Mouse (Mus musculus) cerebellum, adult 9-11 months (tissue): Measurements from ENCODE around the gene Gpr15.

Experiments
- DNase-seq: peaks from one replicate; pipeline ENCODE4 v3.0.0; 2022

The Gpr15 gene

DNA sequence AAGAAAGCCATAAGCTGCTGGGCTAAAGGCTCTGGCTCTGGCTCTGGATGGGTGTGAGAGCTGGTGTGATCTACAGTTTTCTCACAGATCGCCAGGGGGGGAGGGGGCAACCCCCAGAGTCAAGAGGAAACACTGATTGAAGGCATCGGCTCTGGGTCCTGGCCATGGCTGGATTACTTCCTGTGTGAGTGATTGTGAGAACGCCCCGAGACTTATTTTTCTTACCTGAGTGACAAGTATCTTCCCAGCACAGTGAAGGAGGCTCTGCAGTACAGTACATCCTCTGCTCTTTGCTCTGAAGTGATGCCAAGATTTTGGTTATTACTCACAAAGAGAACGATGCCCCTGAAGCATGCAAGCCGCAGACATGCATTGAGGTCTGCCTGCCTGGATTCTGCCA is 17.1 kb downstream of the Gpr15 start:
- no peak for DNase-seq

GRCm38 (mm10) chr16:58700816-58701424 is 17.9 kb downstream of the Gpr15 start:
- no peak for DNase-seq

DNA sequence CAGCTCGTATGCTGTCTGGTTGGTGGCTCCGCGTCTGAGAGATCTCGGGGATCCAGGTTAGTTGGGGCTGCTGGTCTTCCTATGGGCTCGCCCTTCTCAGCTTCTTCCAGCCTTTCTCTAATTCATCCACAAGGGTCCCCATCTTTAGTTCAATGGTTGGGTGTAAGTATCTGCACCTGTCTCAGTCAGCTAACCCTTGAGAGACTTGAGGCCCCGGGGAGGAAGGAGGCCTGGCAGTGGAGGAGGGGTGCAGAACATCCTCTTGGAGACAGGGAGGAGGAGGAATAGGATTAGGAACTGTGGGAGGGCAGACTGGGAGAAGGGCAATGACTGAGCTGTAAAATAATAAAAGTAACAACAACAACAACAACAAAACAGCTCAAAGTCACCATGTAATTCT is 18.7 kb downstream of the Gpr15 start:
- no peak for DNase-seq

DNA sequence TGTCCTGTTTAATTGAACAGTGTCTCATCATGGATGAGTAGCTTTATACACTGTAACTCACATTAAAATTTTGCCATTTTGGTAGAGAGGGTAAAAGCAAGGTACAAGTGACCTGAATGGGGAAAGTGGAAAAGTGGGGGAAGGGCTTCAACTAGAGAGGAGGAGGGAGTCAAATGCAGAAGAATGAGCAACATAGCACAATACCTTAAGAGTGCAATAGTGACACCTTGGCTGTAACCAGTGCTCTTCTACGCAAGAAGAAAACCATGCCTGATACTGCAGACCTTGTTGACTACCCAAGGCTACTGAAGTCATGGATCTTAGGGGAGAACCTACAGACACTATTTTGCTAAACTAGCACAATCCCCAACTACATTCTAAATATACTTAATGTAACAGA is 21.6 kb downstream of the Gpr15 start:
- DNase-seq = no peak

- DNase-seq = no peak
Measured at GRCm38 (mm10) chr16:58696796-58697195, 22.1 kb downstream of the Gpr15 start.

DNA sequence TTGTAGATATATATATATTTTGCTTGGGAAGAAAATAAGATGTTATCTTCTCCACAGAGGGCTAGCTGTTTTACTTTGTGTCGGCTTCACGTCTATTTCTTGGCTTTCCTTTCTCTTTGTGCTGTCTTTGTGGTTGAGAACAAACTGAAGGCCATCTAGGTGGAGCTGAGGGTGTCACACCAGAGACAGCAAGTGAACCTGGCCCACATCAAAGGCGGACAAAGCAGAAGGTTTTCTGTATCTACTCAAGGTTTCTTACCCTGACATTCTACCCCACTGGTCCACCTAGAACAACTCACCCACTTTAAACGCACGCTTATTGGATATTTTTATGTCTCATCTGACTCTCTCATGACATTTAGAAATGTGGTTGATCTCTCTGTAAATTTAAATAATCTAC is 24.8 kb downstream of the Gpr15 start:
- DNase-seq = no peak

DNA sequence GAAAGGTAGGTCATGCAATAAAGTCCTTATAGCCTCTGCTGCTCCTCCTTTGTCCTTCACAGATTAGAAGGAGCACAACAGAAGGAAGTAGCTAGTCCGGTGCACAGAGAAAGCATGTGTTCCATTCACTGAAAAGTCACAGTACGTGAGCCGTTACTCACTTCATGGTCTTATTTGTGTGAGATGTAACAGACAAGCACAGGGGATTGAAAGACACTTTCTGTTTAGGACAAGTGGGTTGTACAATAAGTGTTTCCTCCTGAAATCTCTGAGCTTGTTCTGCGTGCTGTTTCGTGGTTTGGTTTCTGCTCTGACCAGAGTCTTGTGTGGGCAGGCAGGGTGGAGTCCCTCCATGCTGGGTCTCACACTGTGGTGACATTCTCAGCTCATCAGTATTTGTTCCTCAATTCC is 28.5 kb downstream of the Gpr15 start:
- no peak for DNase-seq

DNA sequence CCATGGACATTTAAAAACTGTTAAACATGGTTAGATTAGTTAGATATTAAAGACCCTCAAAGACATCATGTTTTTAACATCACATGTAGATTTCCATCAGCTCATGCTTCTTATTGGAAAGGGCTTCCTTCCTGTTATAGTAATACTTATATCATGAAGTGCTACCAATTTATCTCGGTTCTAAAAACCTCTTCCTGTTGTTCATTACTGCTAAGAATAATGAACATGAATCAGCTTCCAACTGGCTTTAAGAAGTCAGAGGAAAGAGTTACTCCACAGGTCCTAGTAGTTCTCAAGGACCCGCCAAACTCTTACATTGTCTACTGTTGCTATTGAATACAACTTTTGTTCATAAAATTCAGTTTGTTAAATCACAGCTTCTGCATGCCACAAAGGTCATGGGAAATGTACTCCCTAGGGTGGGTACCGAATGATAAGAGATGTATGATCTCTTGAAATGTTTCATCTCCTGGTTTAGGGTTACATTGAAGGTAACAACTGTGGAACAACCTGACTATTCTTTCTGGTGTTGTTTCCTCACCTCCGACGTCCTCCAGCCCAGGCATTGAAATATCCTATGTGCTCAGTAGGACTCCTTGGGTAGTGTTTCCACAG is 29.2 kb downstream of the Gpr15 start:
- DNase-seq = no peak

- DNase-seq = no peak
Measured at GRCm38 (mm10) chr16:58688534-58688933, 30.3 kb downstream of the Gpr15 start.

DNA sequence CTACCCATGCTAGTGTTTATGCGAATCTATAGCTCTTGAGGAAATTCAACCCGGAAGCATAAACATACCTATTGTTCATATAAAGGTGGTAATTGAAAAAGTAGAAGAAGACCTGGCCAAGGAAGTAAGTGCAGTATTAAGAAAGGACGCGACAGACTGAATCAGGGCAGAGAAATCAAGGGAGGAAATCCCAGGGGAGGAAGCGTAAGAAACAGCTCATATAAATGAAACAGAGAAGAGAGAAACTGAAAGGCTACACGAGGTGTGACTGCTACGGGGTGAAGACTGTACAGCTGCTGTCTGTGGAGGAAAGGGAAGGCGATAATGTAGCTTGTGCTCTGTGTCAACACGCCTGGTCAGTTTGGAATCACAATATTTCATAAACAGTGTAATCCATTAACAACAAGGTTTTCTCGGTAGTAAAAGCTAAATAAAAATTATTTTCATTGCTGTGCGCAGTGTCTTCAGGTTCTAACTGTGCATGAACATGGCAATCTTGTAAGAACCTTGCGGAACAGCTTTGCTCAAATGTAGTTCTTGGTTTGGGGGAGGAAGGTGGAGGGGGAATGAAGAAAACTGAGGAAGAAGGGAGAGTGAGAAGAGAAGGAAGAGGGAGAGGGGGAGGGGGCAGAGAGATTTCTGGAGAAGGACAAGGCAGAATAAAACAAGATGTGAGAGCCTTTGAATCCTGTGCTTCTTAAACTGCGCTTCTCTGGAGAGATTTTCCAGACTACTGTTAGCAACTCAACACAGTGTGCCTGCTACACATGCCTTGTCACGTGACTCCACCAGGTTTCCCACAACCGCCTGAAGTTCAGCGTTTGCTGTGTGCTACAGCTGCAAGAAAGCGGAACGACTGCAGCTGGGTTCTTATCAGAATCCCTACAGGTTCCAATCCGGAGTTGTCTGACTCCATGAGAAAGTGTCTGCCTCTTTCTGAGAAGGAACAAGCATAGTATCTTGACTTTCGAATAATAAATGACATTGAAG is 33.0 kb downstream of the Gpr15 start:
- DNase-seq = no peak

DNA sequence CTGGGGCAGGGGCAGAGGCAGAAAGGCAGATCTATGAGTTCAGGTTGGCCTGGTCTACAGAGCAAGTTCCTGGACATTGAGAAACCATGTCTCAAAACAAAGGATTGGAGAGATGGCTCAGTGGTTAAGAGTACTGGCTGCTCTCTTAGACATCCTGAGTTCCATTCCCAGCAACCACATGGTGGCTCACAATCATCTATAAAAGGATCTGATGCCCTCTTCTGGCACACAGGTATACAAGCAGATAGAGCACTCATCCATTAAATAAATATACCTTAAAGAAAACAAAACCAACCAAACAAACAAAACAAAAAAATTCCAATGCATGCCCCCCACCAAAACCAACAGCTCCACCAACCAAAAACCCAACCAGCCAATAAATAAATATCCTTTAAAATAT is 34.3 kb downstream of the Gpr15 start:
- DNase-seq = no peak

DNA sequence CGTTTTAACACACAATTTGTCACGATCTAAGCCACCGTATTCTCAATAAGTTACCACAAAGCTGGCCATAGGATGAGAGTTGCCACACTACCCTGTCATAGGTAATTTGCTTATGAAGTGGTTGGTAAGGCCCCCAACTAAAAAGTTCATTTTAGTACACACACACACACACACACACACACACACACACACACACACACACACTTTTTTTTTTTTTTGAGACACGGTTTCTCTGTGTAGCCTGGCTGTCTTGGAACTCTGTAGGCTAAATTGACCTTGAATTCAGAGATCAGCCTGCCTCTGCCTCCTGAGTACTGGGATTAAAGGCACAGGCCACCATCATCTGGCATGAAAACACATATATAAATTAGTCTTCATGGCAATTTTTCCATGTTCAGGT is 35.0 kb downstream of the Gpr15 start:
- DNase-seq = no peak

GRCm38 (mm10) chr16:58682870-58683269 is 36.0 kb downstream of the Gpr15 start:
- DNase-seq = no peak

DNA sequence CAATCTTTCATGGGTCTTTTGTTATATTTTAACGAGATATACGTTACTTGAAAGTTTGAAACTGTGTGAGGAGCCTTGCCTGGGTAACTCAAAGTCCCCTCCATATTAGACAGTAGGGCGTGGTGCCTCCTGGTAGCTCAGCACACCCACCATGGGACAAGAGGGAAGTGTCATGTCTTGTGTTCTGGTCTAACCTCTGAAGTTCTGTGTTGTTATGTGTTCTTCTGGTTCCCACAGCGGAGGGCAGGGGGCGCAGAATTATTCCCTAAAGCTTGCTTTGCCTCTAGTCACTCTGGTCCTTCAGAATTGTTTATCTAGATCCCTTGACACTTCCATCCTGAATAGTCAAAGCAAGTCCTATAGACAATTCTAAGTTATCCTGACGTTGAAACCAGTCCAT is 36.8 kb downstream of the Gpr15 start:
- no peak for DNase-seq

GRCm38 (mm10) chr16:58678660-58679059 is 40.2 kb downstream of the Gpr15 start:
- no peak for DNase-seq

GRCm38 (mm10) chr16:58677491-58677890 is 41.4 kb downstream of the Gpr15 start:
- DNase-seq = no peak

DNA sequence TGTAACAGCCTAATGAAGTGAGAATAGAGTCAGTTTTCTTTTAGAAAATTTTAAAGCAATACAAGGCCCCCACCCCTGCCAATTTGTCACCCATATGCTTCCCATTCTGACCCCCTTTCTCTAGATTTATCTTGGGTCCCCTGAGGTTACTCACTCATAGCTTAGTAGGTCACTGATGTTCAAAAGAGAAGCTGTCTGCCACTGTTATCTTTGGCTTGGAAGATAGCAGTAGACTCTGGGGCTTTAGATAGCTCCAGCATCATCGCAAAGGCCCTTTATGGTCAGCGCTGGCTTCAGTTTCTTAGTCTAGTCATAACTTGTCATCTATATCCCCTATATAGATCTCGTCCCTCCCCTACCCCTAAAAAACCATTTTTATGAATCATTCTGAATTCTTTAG is 42.2 kb downstream of the Gpr15 start:
- DNase-seq = no peak

DNA sequence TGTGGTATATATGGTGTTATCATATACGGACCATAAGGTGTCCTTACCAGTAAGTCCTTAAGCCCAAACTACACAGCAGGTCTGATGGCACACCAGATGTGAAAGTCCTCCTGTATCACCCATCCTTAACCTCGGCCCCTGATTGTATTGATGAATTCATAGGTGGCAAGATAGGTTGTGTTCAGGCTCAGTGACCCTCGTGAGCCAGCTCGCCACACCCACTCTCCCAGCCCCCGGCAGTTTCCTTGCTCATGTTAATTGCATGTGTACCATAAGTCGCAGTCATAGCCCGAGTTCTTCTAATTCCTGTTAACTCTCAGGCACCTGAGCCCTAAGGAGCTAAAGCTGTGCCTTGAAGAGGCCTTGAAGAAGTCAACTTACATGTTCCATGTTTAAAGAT is 42.7 kb downstream of the Gpr15 start:
- no peak for DNase-seq

DNA sequence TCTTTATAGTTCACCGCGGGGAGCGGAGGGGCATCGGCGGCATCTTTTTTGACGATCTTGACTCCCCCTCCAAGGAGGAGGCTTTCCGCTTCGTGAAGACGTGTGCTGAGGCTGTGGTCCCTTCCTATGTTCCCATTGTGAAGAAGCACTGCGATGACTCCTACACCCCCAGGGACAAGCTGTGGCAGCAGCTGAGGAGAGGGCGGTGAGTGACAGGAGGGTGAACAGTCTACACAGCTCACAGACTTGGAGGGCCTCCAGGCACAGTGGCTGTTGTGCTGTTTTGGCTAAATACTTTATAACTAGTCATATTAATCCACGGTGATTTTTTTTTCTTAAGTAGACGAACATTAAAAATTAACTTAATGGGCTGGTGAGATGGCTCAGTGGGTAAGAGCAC is 43.6 kb downstream of the Gpr15 start:
- DNase-seq = no peak

DNA sequence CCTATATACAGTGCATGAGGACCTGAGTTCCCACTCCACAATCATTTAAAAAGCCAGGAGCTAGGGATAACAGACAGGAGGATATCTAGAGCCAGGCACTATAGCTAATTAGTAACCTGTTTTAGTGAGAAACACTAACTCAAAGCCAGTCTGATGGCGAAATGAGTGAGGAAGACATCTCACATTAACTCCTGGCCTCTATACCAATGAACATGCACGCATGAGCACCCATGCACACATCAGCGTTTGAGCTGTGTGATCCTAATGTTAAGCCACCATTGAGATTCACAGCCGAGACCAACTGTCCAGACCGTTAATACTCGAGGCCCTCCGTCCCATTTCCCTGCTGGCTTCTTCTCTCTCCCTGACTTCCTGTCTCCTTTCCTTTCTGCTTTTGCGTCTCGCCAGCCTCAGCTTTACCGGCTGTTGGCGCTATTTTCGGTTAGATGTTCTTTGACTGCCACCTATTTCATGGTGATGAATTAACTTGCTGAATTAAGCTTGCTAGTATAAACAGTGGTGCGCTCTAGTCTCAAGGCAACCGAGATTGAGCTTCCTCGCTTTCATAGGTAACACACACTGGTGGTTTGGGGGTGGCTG is 45.0 kb downstream of the Gpr15 start:
- no peak for DNase-seq

GRCm38 (mm10) chr16:58672396-58672795 is 46.5 kb downstream of the Gpr15 start:
- no peak for DNase-seq

DNA sequence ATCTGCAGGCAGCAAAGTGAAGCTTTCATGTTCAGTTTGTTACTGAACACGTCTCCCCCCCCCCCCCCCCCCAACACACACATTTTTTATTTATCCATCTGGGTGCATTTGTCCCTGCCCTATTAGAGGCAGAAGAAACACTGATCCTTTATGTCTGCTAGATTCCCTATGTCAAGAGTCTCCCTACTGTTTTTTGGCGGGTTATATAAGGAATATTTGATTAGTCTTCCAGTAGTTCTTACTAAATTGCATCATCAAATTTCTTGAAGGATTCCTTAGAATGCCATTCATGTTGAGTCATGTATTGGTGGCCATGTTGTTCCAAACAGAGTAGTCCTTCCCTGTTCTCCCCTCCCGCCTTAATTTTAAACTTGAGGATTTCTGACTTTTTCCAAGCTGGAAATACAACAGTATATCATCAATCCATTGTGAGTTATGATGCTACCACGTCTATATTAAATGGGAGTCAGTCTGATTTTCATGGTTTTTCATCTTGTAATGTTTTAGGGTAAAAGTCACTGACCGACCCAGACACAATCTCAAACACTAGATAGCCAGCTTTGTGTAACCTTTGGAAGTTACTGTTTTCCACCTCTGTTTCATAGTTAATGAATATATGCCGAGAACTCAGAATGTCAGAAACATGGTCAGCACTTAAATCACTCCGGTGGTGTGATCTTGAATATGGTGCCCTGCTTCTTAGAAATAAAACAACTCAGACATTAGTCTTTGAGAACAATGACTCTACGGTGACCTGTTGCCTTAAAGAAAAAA is 47.5 kb downstream of the Gpr15 start:
- DNase-seq = no peak

GRCm38 (mm10) chr16:58670643-58671042 is 48.2 kb downstream of the Gpr15 start:
- no peak for DNase-seq
